Mouse (Mus musculus) CH12.LX (cell line): ENCODE measurements at regions not wholly inside any gene's neighbourhood (a gene's known extent, or its start where the extent isn't known, plus 50 kb on each side); places are given as distances from the start of the nearest gene placed in this dataset.

Source experiments
- DNase-seq: peaks from one replicate; pipeline ENCODE4 v3.0.0-alpha.2; 2013; ENCODE audit errors: extremely low read depth
- H3K27ac ChIP-seq: 2 replicates; pipeline ENCODE4 v1.5.1; 2012; ENCODE audit warnings: low read depth, mild to moderate bottlenecking, control low read depth, moderate library complexity; ENCODE audit not compliant: insufficient read depth
- H3K27me3 ChIP-seq: replicated peaks from 2 replicates; pipeline ENCODE3; 2012; ENCODE audit warnings: inconsistent platforms
- H3K36me3 ChIP-seq, 2 experiments: replicated peaks in 1 of 2; 2 replicates each; pipeline versions ENCODE3 to v1.6.1; 2012; ENCODE audit warnings: inconsistent platforms in 1 of 2, low read length in 1 of 2, mild to moderate bottlenecking in 1 of 2, mixed read lengths in 1 of 2, moderate library complexity in 1 of 2; ENCODE audit not compliant: control insufficient read depth in 1 of 2, insufficient read depth in 1 of 2
- H3K4me1 ChIP-seq, 2 experiments: 2 replicates each; pipeline ENCODE4 v1.6.1; 2012; ENCODE audit warnings: inconsistent platforms in 1 of 2, moderate library complexity in 1 of 2; ENCODE audit not compliant: insufficient read depth in 2 of 2, control insufficient read depth in 1 of 2
- H3K4me2 ChIP-seq: 2 replicates; pipeline ENCODE4 v1.6.1; 2012; ENCODE audit warnings: low read depth, mild to moderate bottlenecking, control low read depth; ENCODE audit not compliant: poor library complexity, insufficient read depth, severe bottlenecking
- H3K4me3 ChIP-seq, 3 experiments: fragments of 150-350 bp in 1 of 3; sonication (generic) in 1 of 3; replicated peaks in 1 of 3; 2 replicates each; pipeline versions ENCODE3 to v1.5.1; 2011 to 2012; ENCODE audit warnings: low read depth in 2 of 3, low read length in 2 of 3, mild to moderate bottlenecking in 2 of 3, moderate library complexity in 2 of 3, control low read depth in 1 of 3, improper control_type of control experiment in 1 of 3, inconsistent platforms in 1 of 3, mixed read lengths in 1 of 3; ENCODE audit not compliant: poor library complexity in 1 of 3
- H3K79me2 ChIP-seq: replicated peaks from 2 replicates; pipeline ENCODE4 v1.6.1; 2012; ENCODE audit warnings: mild to moderate bottlenecking, moderate library complexity; ENCODE audit not compliant: control insufficient read depth, poor library complexity, insufficient read depth, severe bottlenecking; ENCODE audit errors: extremely low read depth
- H3K9ac ChIP-seq: 2 replicates; pipeline ENCODE4 v1.6.1; 2012; ENCODE audit warnings: low read depth, mild to moderate bottlenecking, control low read depth, moderate library complexity; ENCODE audit not compliant: insufficient read depth
- H3K9me3 ChIP-seq: replicated peaks from 2 replicates; pipeline ENCODE3; 2012; ENCODE audit warnings: low read length, inconsistent platforms, mixed read lengths
- CHD2 ChIP-seq: IDR thresholded peaks from 2 replicates; pipeline ENCODE4 v1.6.1; 2011; ENCODE audit warnings: low read length, improper control_type of control experiment
- E2F4 ChIP-seq: IDR thresholded peaks from 2 replicates; pipeline ENCODE4 v1.6.1; 2011; ENCODE audit warnings: low read depth, low read length, improper control_type of control experiment; ENCODE audit not compliant: insufficient replicate concordance
- EP300 ChIP-seq: IDR thresholded peaks from 2 replicates; pipeline ENCODE4 v1.6.1; 2011; ENCODE audit warnings: low read length, improper control_type of control experiment
- GABPA ChIP-seq: IDR thresholded peaks from 2 replicates; pipeline ENCODE4 v1.6.1; 2012; ENCODE audit warnings: low read depth, low read length, improper control_type of control experiment, inconsistent platforms; ENCODE audit not compliant: insufficient replicate concordance
- JUN ChIP-seq: IDR thresholded peaks from 2 replicates; pipeline ENCODE4 v1.6.1; 2011; ENCODE audit warnings: low read depth, mild to moderate bottlenecking, low read length, improper control_type of control experiment, moderate library complexity; ENCODE audit not compliant: insufficient read depth
- JUND ChIP-seq: conservative IDR thresholded peaks from 2 replicates; pipeline ENCODE4 v1.6.1; 2011; ENCODE audit warnings: low read depth, low read length, improper control_type of control experiment
- KAT2A ChIP-seq: IDR thresholded peaks from 2 replicates; pipeline ENCODE4 v1.6.1; 2012; ENCODE audit warnings: low read length, improper control_type of control experiment, inconsistent platforms; ENCODE audit not compliant: insufficient replicate concordance
- MAX ChIP-seq: IDR thresholded peaks from 2 replicates; pipeline ENCODE4 v1.6.1; 2011; ENCODE audit warnings: low read length, improper control_type of control experiment
- MEF2A ChIP-seq: IDR thresholded peaks from 2 replicates; pipeline ENCODE4 v1.6.1; 2014; ENCODE audit warnings: low read depth, mild to moderate bottlenecking, inconsistent platforms, low read length, improper control_type of control experiment, borderline replicate concordance
- MYC ChIP-seq: IDR thresholded peaks from 2 replicates; pipeline ENCODE4 v1.6.1; 2011; ENCODE audit warnings: low read depth, mild to moderate bottlenecking, improper control_type of control experiment, low read length
- NELFE ChIP-seq: IDR thresholded peaks from 2 replicates; pipeline ENCODE4 v1.6.1; 2011; ENCODE audit warnings: low read depth, low read length, improper control_type of control experiment
- NRF1 ChIP-seq: IDR thresholded peaks from 2 replicates; pipeline ENCODE4 v1.6.1; 2014; ENCODE audit warnings: low read depth, mild to moderate bottlenecking, inconsistent platforms, low read length, improper control_type of control experiment, moderate library complexity
- POLR2AphosphoS2 ChIP-seq: IDR thresholded peaks from 2 replicates; pipeline ENCODE4 v1.6.1; 2011; ENCODE audit warnings: low read depth, low read length, improper control_type of control experiment
- RCOR1 ChIP-seq: conservative IDR thresholded peaks from 2 replicates; pipeline ENCODE4 v1.6.1; 2012; ENCODE audit warnings: low read depth, mild to moderate bottlenecking, inconsistent platforms, low read length, improper control_type of control experiment
- SIN3A ChIP-seq: IDR thresholded peaks from 2 replicates; pipeline ENCODE4 v1.6.1; 2012; ENCODE audit warnings: low read length, improper control_type of control experiment, inconsistent platforms
- TCF12 ChIP-seq: IDR thresholded peaks from 2 replicates; pipeline ENCODE4 v1.6.1; 2014; ENCODE audit warnings: low read depth, mild to moderate bottlenecking, inconsistent platforms, low read length, improper control_type of control experiment
- USF2 ChIP-seq: conservative IDR thresholded peaks from 2 replicates; pipeline ENCODE4 v1.6.1; 2011; ENCODE audit warnings: low read depth, low read length, improper control_type of control experiment
- ZKSCAN1 ChIP-seq: IDR thresholded peaks from 2 replicates; pipeline ENCODE4 v1.6.1; 2012; ENCODE audit warnings: low read depth, inconsistent platforms, low read length, improper control_type of control experiment, borderline replicate concordance
- ZMIZ1 ChIP-seq: IDR thresholded peaks from 2 replicates; pipeline ENCODE4 v1.6.1; 2012; ENCODE audit warnings: low read depth, mild to moderate bottlenecking, inconsistent platforms, low read length, improper control_type of control experiment
- ZNF384 ChIP-seq: IDR thresholded peaks from 2 replicates; pipeline ENCODE4 v1.6.1; 2012; ENCODE audit warnings: low read depth, low read length, improper control_type of control experiment, inconsistent platforms
- dilution Hi-C: fragments of 300-500 bp; cut with MboI; formaldehyde crosslinking; loops from 2 replicates; pipeline ENCODE4 v1.14.3; 2020; ENCODE audit warnings: low sequenced_read_pairs; ENCODE audit not compliant: extremely low pct_unique_long_range_greater_than_20kb, extremely low pct_ligation_motif_present
- in situ Hi-C: fragments of 300-500 bp; cut with MboI; formaldehyde crosslinking; loops from 3 replicates; pipeline ENCODE4 v1.14.3; 2019; ENCODE audit warnings: low sequenced_read_pairs, low pct_ligation_motif_present, low pct_unique_long_range_greater_than_20kb, mixed read lengths

DNA sequence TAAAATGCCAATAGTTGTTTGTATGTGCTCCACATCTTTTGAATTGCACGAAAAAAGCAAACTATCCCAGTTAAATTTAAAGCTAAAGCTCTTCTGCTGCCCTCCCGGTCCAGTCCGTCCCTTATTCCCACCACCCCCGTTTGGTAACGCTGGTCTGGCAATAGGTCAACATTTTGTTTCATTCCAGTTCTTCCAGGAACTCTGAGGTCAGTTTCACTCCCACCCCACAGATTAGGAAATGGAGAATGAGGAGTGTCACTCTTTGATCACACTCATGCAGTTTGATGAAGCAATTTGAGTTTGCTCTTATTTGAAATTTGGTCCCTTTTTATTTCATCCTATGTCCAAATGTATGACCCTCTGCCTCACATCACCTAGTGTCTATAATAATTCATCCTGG lies 58.7 kb upstream of the Elmo1 start:
- no peaks in the 10 kb centered on the region for H3K27me3 ChIP-seq
- TF ChIP-seq NRF1: no peak
- no peak for TF ChIP-seq MYC
- no peak for TF ChIP-seq GABPA
- TF ChIP-seq TCF12: no peak
- TF ChIP-seq MEF2A: no peak
- no peak for TF ChIP-seq NELFE
- TF ChIP-seq JUN: no peak
- no peak for TF ChIP-seq POLR2AphosphoS2
- TF ChIP-seq MAX: no peak
- no peak for TF ChIP-seq CHD2
- no peak for TF ChIP-seq KAT2A
- no peak for TF ChIP-seq EP300
- no peak for TF ChIP-seq ZKSCAN1
- TF ChIP-seq E2F4: no peak
- TF ChIP-seq ZMIZ1: no peak
- no peak for TF ChIP-seq USF2
- no peak for TF ChIP-seq ZNF384
- no peaks in the 10 kb centered on the region for H3K79me2 ChIP-seq
- in situ Hi-C loops: loop anchor here (10.0 kb wide), 1 partner anchor 243 kb away; no protein-coding TSS in a partner anchor
- DNase-seq: no peak
- H3K9me3 ChIP-seq: no peaks in the 10 kb centered on the region
- H3K4me2 ChIP-seq: no peak overlapping the region
- dilution Hi-C loops: no loop called here
- H3K4me1 ChIP-seq: peaks cover 0 to 14% of the 10 kb centered on the region in 2 experiments; a peak in 2 of 4 replicates
- H3K27ac ChIP-seq: no peak overlapping the region
- H3K4me3 ChIP-seq: no peak overlapping the region
- no peak overlapping the region for H3K9ac ChIP-seq
- no peaks in the 10 kb centered on the region for H3K36me3 ChIP-seq

DNA sequence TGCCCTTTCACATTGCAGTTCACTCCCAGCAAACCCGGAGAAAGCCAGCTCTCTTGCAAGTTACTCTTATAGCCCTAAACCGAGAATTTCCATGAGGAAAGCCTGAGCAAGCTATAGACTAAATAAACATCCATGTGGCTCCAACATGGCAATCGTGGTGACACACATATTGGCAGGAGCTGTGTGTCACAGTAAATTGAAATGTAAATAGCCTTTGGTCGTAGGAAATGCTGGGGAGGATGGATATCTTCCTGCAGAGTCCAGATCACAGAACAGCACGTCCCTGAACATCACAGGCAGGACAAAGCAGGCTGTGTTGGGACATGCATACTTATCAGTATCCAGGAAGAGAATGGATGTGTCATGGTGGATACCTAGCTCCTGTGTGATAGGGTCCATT lies 59.3 kb upstream of the Elmo1 start:
- no peaks in the 10 kb centered on the region for H3K9me3 ChIP-seq
- H3K4me2 ChIP-seq: peak overlapping the region; percentile 27; the same call in 1 of the 2 replicates
- dilution Hi-C loops (no loop called here), in situ Hi-C loops (loop anchor here (10.0 kb wide), 1 partner anchor 244 kb away; no protein-coding TSS in a partner anchor)
- no peaks in the 10 kb centered on the region for H3K79me2 ChIP-seq
- no peak overlapping the region for H3K4me3 ChIP-seq
- peaks cover 0 to 16% of the 10 kb centered on the region in 2 experiments; a peak in 2 of 4 replicates for H3K4me1 ChIP-seq
- no peaks in the 10 kb centered on the region for H3K36me3 ChIP-seq
- H3K27me3 ChIP-seq: no peaks in the 10 kb centered on the region
- no peak for DNase-seq
- TF ChIP-seq JUND: no peak
- no peak for TF ChIP-seq RCOR1
- no peak for TF ChIP-seq SIN3A
- H3K27ac ChIP-seq: no peak overlapping the region
- no peak overlapping the region for H3K9ac ChIP-seq
